Mouse (Mus musculus) heart, postnatal 10 days (tissue): ENCODE measurements at regions not wholly inside any gene's neighbourhood (a gene's known extent, or its start where the extent isn't known, plus 50 kb on each side); places are given as distances from the start of the nearest gene placed in this dataset.

Source experiments
- DNase-seq, 2 experiments: peaks; one replicate each; pipeline ENCODE4 v3.0.0; 2021
- intact Hi-C: fragments of 180-260 bp; cut with DNase I; formaldehyde crosslinking; loops from one replicate; pipeline ENCODE4 v1.15.1; 2025

GRCm38 (mm10) chr14:85286203-85286602 is 842.8 kb downstream of the Pcdh17 start:
- intact Hi-C loops: no loop called here
- no peak for DNase-seq

GRCm38 (mm10) chr14:85287460-85287859 is 844.1 kb downstream of the Pcdh17 start:
- DNase-seq: no peak
- intact Hi-C loops: no loop called here

GRCm38 (mm10) chr14:85298991-85299390 is 855.6 kb downstream of the Pcdh17 start:
- intact Hi-C loops: loop anchor here (10.0 kb wide), 1 partner anchor 854 kb away; the partner anchor contains the start of gene Pcdh17

GRCm38 (mm10) chr14:85320679-85321078 is 877.3 kb downstream of the Pcdh17 start:
- intact Hi-C loops: no loop called here
- DNase-seq: no peak

More at GRCm38 (mm10) chr14:85298991-85299390, 855.6 kb downstream of the Pcdh17 start:
- DNase-seq: no peak

DNA sequence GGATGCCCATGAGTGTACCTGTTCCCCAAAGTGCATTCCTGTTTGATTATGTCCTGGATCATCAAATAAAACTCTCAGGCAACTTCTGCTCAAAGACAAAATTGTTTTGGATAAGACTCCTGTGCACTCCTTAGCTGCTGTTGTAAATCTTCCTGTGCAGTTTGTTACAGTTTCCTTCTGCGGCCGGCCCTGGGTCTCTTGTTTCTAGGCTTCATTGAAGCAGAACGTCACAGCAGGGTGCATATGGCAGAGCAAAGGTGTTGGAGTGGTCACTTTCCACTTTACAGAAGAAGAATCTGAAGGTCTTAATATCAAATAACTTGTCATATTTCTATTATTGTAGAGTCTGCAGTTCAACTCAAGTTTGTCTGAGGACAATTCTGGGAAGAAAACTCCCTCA is 889.9 kb downstream of the Pcdh17 start:
- intact Hi-C loops: no loop called here
- DNase-seq: no peak

GRCm38 (mm10) chr14:85337182-85337581 is 893.8 kb downstream of the Pcdh17 start:
- no peak for DNase-seq
- intact Hi-C loops: no loop called here

DNA sequence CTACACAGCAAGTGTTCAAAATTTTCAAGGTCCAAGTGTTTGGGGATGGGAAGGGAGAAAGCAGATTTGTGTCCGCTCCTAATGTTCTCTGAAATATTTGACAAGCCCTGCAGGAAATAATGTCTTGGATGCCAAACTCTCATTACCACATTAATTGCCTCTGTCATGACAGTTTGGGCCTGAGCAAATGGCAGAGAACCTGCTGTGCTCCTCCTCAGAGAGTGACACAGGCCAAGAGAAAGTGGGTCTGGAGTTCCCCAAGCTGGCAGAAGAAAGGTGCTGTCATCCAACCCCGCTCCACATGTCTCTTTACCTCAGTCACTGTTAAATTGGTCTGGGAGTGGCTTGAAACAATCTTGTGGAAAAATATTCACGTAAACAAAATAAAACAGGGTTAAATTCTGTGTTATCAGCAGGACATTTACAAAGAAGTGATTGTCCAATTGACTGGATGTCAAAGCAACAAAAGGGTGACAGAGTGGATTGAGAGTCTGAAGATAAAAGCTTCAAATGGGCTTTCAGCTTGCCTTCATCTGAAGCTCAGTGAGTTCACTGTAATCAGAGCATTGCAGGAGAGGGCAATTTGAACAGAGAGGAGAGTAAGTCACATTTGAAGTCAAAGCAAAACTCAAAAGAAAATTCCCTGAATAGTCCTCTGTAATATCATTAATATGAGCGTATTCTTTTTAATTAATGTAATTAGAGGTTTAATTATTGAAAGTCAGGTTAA is 911.4 kb downstream of the Pcdh17 start:
- intact Hi-C loops: no loop called here
- no peak for DNase-seq

GRCm38 (mm10) chr14:85363611-85364010 is 920.2 kb downstream of the Pcdh17 start:
- no peak for DNase-seq
- intact Hi-C loops: no loop called here

DNA sequence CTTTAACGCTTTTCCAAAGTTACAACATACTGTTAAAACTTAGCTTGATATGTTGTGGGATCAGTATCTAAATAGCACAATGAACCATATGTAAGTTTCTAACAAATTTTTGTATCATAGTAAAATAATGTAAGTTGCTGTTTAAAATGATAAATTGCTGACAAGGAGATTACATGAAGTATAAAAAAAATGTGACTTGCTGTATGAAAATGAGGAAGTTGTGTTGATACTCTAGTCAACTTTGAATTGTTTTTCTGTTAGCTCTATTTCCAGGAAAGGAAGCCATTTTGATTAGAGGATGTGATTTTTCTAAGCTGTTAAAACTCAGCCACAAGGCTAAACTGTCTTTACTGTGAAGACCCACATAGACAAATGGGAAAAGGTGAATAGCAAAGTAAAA is 929.9 kb downstream of the Pcdh17 start:
- DNase-seq: no peak
- intact Hi-C loops: no loop called here

DNA sequence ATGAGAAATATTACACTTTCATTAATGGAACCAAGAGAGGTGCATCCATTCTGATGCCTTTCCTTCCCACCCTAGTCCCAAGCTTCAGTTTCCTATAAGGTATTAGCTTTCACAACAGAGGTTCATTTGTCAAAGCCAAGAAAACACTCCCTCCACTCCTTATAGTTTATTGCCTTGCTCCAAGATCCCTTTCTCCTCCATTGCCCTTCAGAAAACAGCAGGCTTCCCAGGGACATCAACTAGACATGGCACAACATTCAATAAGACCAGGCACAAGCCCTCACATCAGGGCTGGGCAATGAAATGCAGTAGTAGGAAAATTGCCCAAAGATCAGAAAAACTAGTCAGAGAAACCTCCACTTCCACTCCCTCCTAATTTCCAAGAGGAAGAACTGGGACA is 960.3 kb downstream of the Pcdh17 start:
- DNase-seq: no peak
- intact Hi-C loops: no loop called here
